Mouse (Mus musculus) retina, adult 2 months (tissue): ENCODE measurements around the gene Celsr1.
"Not testable (repeated sequence)": the region's sequence is repeated elsewhere in the genome, so short reads cannot be mapped to it uniquely, and the experiment has no call there.

Source experiments
- DNase-seq: peaks from one replicate; pipeline ENCODE4 v3.0.0-alpha.2; 2012; ENCODE audit warnings: low read depth, low spot score

Celsr1 gene

DNA sequence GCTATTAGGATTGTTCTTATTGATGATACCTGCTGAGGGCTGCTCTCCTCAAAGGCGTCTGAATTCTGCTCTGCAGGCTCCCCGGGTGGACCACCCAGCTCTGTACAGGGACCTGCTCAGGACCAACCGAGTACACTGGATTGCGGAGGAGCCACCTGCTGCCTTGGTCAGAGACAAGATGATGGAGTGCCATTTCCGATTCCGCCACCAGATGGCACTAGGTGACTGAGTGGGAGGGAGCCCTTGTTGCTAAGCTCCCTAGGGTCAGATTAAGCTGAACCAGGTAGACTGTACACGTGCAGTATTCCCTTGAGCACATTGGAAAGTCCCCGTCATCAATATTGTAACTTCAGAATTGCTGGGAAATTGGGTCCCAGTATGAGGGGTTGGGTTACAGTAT, 137.3 kb downstream of the Celsr1 start:
- DNase-seq: peak; percentile 73

DNA sequence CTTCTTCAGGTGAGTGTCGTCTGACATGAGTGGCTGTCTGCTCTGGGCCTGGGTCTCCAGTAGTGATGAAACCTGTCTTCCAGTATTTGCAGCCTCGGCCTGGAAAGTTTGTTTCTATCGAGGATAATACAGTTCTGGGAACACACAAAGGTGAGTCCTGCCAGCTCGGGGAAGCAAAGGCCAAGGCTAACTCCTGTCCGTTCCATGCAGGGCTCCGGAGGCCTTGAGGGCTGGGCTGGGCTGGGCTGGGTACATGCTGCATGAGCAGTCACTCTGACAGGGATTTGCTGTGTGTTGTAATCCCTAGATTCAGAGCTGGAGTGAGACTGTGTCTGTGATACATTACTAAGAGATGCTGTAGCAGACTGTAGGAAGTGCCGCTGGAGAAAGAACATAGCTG, 139.7 kb downstream of the Celsr1 start:
- no peak for DNase-seq

DNA sequence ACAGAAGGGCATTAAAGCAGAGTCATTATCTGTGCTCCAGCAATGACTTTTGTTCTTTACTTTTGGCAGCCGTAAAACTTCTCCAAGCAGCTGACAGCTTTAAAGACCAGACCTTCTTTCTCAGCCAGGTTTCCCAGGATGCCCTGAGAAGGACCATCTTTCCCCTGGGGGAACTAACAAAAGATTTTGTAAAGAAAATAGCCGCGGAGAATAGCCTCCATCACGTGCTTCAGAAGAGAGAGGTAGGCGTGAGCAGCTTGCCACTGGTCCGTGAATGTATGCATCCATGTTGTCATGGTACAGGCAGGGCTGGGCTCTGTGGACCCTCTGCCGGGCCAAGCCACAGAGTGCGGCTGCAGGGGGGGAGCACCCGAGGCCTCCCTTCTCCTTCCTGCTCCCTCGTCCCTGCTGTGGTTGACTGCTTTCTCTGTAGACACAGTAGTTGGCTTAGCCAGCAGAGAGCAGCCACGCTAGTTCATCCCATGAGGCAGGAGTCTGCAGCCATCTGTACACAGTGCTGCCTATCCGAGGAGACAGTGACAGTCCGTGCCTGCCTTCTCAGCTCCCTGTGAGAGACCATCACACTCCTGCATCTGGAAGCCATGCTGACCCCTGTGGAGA, 141.0 kb downstream of the Celsr1 start:
- no peak for DNase-seq

DNA sequence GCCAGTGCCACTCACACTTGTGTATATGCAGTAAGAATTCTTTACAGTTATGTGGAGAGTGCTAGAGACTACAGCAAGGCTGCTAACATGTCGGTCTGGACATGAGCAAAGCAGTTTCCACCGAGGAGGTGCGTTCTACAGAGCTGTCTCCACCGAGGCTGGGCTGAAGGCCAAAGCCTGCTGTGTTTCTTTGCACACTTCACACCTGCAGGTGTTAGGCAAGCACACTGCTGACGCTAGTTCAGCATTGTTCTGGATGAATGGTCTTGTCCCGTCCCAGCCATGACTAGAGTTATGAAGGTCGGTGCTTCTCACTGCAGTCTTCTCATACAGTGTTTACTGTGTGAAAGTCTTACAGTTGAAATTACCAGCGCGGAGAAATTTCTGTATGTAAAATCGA, 141.6 kb downstream of the Celsr1 start:
- no peak for DNase-seq

DNA sequence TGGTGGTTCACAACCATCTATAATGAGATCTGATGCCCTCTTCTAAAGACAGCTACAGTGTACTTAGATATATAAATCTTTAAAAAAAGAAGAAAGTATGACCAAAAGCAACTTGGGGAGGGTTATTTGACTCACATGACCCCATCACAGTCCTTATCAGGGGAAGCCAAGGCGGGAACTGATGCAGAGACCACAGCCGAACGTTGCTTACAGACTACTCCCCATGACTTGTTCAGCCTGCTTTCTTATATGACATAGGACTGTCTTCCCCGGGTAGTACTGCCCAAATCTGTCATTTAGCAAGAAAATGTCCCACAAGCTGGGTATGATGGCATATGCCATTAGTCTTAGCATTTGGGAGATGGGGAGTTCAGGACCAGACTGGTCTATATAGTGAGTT, 144.3 kb downstream of the Celsr1 start:
- DNase-seq: no peak

DNA sequence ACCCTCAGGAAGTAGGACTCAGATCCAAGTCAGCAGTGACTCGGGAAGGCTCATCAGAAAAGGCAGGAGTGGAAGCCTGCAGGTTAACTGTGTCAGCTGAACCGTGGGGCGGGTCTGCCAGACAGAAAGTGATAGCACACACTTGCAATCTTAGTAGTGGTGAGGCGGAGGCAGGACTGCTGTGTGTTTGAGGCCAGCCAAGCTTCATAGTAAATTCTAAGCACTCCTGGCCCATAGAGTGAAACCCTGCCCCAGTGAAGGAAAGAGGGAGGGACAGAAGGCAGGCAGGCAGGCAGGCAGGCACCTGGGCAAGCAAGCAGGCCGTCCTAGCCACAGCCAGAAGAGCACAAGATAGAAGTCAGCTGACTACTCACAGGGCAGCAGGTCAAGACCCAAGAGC, 148.0 kb downstream of the Celsr1 start:
- no peak for DNase-seq

DNA sequence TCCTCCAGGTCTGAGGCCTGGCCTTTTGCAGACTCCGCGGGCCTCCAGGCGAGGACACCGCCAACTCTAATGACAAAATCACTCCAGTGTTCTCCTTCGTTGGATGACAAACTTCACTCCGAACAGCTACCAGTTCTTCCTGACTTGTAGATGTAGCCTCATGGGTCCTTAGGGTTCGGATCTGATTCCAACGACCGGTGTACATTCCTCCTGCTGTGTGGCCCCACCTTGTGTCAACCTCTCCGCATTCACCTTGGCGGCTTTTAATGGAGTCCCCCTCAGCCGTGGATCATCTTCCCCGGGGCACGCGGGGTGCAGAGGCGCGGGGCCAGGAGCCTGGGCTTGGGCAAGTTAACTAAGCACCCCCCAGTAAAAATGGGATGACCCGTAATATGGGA, 154.1 kb downstream of the Celsr1 start:
- DNase-seq: no peak

DNA sequence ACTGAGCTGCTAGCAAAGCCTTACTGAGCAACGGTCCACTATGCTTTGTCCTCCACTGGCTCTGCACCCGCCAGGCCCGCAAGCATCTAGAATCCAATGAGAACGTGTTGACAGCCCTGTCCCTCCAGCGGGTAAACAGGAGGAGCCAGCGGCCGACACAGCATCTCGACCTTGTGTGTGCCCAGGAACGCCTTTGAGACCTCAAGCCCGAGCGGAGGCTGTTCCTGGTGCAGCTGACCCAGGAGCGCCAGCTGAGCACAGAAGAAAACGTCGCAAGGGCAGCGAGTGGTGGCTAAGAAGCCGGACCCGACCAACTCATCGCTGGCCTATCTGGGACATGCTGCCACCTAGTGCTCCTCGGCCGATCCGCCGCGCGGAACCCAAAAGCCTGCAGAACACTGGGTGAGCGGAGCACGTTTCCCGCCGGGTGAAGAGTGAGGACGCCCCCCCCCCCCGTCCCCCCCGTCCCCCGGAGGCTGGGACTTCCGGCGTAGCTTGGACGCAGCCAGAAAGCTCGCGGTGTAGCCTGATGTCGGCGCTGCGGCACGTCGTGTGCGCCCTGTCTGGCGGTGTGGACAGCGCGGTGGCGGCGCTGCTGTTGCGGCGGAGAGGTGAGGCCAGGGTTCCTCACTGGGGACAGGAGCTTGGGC, 154.6 kb downstream of the Celsr1 start, which contains the start of gene Trmu:
Trmu (plus strand) TSS at position 465 of the 650 bp plus-strand sequence.
- peak; percentile 82 for DNase-seq

DNA sequence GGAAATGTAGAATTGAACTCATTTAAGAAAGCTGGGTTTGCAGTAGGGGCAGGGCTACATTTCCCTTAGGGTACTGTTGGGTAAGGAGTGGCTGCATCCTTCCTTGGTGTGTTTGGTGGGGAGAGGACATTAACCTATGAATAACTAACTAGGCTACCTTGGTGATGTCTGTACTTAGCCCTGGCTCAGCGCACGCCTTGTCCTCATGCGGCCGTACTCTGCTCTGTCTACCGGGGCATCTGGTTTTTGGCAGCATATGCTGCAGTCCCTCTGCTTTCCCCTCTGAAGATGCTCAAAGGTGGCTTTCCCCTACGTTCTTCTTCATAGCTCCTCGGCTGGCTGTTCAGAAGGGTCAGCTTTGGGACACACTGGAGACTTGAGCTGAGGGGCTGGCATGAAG, 156.2 kb downstream of the Celsr1 start:
- DNase-seq: no peak

DNA sequence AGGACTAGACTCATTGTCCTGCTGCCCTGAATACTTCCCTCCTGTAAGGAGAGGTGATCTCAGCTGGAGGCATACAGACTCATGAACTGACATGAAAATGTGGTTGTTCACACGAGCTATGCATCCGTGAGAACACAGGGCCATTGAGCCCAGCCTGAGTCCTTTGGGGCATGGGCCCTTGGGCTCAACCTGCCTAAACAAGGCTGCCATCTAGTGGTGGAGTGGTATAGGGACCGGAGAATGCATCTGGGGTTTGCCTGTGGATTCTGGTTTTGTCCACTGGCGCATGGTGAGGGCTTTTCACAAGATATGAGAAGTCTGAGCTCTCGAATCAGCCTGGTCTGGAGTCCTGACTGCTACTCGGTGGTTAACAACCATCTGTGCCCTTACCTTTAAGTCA, 165.9 kb downstream of the Celsr1 start:
- peak; percentile 52 for DNase-seq

DNA sequence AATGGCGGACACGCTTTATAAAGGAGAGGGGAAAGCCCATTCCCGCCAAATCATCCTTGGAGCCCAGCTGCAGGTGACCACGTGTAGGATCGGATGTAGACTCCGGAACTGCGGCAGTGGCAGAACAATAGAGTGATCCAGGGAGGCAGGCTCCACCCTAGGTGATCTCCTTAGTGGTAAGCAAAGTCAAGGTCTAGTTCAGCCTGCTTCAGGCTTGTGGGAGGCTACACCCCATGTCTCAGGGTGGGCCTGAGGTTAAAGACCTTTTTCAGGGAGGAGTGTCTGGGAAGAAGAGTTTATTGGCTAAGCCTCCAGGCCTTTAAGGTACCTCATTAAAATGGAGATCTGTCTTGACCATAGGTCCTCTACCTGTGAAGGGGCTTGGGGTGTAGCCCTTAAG, 167.7 kb downstream of the Celsr1 start:
- not testable (repeated sequence) for DNase-seq

DNA sequence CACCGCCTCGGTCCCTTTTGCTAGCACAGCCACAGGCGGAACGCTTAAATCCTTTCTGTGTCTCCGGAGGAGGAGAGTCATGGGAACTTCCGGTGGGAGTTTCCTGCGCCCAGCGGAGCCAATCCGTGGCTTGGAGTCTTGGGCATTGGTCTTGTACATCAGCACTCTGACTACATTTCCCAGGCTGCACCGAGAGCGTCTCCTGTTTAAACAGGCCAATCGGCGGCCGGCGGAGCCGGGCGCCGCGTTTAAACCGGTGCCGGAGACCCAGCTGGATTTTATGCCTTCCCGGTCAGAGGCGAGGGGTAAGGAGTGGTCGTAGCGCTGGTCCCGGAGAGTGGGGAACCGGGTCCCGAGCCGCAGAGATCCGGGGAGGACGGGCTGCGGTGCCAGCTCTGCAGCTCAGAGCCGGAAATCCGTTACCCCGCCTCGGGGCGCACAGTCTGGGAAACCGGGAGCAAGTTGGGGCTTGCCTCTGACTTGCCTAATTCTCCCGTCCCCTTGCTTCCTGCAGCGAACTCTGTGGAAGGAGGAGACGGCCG, 174.0 kb downstream of the Celsr1 start, which contains the start of gene Gtse1:
Gtse1 (plus strand) TSS at position 256 of the 542 bp plus-strand sequence.
- peak; percentile 90 for DNase-seq

DNA sequence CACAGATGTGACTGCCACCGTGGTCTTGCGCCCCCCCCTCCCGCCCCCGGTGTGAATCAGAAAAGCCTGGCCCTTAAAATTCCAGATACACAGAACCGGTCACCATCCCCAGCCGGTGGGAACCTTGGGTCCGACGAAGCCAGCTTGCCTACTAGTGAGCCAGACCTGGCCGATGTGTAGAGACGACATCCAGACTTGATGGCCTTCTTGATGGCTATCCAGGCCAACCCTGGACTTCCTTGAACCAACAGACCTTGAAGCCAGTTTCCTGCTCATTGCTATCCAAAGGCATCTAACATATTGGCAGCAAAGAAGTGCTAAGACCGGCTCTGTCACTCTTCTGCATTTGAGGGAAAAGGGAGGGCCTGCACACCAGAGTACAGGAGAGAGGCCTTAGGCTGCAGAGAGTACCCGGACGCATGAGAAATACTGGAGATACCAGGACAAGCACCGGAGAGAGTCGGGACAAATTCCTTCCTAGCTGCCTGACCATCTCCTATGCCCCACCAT, 174.5 kb downstream of the Celsr1 start:
- DNase-seq: no peak

DNA sequence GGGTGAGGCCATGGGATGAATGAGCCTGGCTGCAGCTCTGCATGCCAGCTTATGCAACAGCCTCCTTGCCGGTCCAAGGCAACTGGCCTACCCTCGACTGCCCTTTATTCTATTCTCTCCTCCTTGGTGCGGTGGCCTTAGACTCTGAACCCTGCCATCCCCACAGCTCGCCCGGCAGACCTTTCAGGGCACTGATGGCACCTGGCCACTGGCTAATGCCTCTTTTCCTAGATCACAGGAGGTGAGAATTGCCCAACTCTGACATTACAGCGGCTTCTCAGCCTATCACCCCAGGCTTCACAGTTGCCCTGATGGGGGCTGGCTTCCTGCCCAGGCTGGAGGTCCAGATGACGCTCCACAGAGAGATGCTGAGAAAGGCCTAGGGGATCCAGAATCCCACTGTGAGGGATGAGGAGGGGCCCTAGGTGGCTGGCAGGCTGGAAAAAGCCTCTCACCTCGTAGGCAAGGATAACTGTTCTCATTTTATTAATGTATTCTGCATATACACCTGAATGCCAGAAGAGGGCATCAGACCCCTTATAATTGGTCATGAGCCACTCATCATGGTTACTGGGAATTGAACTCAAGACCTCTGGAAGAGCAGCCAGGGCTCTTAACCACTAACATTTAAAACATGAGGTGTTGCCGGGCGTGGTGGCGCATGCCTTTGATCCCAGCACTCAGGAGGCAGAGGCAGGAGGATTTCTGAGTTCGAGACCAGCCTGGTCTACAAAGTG, 181.8 kb downstream of the Celsr1 start:
- DNase-seq: no peak
